In the genomic region with DNA sequence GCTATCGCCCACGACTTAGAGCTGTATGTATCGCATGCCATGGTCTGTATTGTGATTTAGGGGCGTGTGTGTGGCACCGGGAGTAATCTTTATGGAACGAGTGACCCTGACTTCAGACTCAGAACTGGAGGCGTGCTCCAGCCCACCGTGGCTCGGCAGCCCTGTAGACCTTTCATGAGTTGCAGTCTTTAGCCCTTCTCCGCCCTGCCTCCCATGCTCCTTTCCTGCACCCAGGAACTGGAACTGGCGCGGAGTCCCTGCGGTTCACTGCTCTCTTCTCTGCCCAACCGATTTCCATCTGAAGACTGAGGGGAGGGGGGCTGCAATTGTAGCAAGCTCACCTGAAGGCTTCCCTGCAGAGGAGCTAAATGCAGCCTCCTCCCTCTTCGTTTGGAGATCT, we compare ENCODE assay signal across 7 mouse cellular contexts. TPM values are rescaled to one million over a fixed set of nuclear protein-coding genes. Genes with fewer than 3 reads are reported as not detected.
DNase-seq lines count a peak whose midpoint lies in the region; ATAC-seq and TF ChIP-seq lines count a peak whose summit lies in the region.

No protein-coding gene starts in this region.

- no peak overlapping the region; the same call in 1 of the 2 replicates for H3K27ac ChIP-seq in spleen, adult 2 months (ENCODE audit: insufficient read depth, low read length)
- peak overlapping the region; percentile 95 for H3K27ac ChIP-seq in forebrain, embryonic 15.5 days (replicated peaks)
- no peak overlapping the region for H3K27ac ChIP-seq in liver, embryonic 14.5 days

- H3K27me3 ChIP-seq in spleen, adult 2 months (ENCODE audit: control insufficient read depth, insufficient read depth, low read length) = no peaks in the 10 kb centered on the region
- H3K27me3 ChIP-seq in forebrain, embryonic 15.5 days = no peaks in the 10 kb centered on the region
- H3K27me3 ChIP-seq in liver, embryonic 14.5 days (ENCODE audit: control insufficient read depth, insufficient read depth, low read length) = no peaks in the 10 kb centered on the region

- WGBS in spleen, adult 2 months = 2% methylated on average over 15 of the region's 15 CpGs
- WGBS in forebrain, embryonic 15.5 days = 2% methylated on average over 15 of the region's 15 CpGs
- WGBS in liver, embryonic 14.5 days (ENCODE audit: insufficient replicate concordance) = under 1% methylated on average over 15 of the region's 15 CpGs

- no peak for TF ChIP-seq CTCF in spleen, adult 2 months (IDR thresholded peaks at IDR 0.05; ENCODE audit: extremely low read depth, insufficient read depth, insufficient read length, insufficient replicate concordance)
- TF ChIP-seq CTCF in liver, embryonic 14.5 days (IDR thresholded peaks at IDR 0.05; ENCODE audit: low read depth) = no peak

- H3K9me3 ChIP-seq in forebrain, embryonic 15.5 days = no peaks in the 10 kb centered on the region
- H3K9me3 ChIP-seq in liver, embryonic 14.5 days (ENCODE audit: control insufficient read depth, low read length) = no peaks in the 10 kb centered on the region

- TF ChIP-seq POLR2A in spleen, adult 2 months (IDR thresholded peaks at IDR 0.05; ENCODE audit: low read depth, low read length) = no peak

- H3K4me2 ChIP-seq in forebrain, embryonic 15.5 days (replicated peaks) = peak overlapping the region; percentile 89
- H3K4me2 ChIP-seq in liver, embryonic 14.5 days (ENCODE audit: low read depth) = peak overlapping the region; percentile 98

- peak overlapping the region; percentile 76 for H3K4me3 ChIP-seq in spleen, adult 2 months (ENCODE audit: extremely low read depth, insufficient read depth, insufficient read length)
- peak overlapping the region; percentile 74 for H3K4me3 ChIP-seq in forebrain, embryonic 15.5 days
- peak overlapping the region; percentile 74 to 83 for H3K4me3 ChIP-seq in liver, embryonic 14.5 days (ENCODE audit: insufficient read depth in 1 of 2, low read depth in 2 of 2, low read length in 2 of 2)

- TF ChIP-seq EP300 in liver, embryonic 14.5 days (IDR thresholded peaks at IDR 0.05; ENCODE audit: low read depth) = no peak

- ATAC-seq in forebrain, embryonic 15.5 days (replicated peaks) = no peak
- ATAC-seq in liver, embryonic 14.5 days (ENCODE audit: insufficient read depth) = no peak

- peaks cover 7% of the 10 kb centered on the region; the same call in 1 of the 2 replicates for H3K4me1 ChIP-seq in spleen, adult 2 months (ENCODE audit: control insufficient read depth, insufficient read depth, insufficient read length)
- H3K4me1 ChIP-seq in forebrain, embryonic 15.5 days = peaks cover 21% of the 10 kb centered on the region
- peaks cover 5 to 10% of the 10 kb centered on the region in 2 experiments for H3K4me1 ChIP-seq in liver, embryonic 14.5 days (replicated peaks; ENCODE audit: control insufficient read depth in 2 of 2, insufficient read depth in 2 of 2, low read length in 1 of 2)

- peaks cover 8% of the 10 kb centered on the region; the same call in 1 of the 2 replicates for H3K36me3 ChIP-seq in spleen, adult 2 months (ENCODE audit: control insufficient read depth, insufficient read depth, low read length)
- peaks cover 9% of the 10 kb centered on the region for H3K36me3 ChIP-seq in forebrain, embryonic 15.5 days
- H3K36me3 ChIP-seq in liver, embryonic 14.5 days (replicated peaks; ENCODE audit: control insufficient read depth, insufficient read depth, low read depth) = no peaks in the 10 kb centered on the region

- DNase-seq in spleen, adult 2 months (ENCODE audit: low read depth in 1 of 2, low spot score in 2 of 2) = no peak
- no peak for DNase-seq in spleen, postnatal 14 days (ENCODE audit: low spot score in 2 of 2)
- DNase-seq in liver, embryonic 14.5 days (ENCODE audit: low read depth in 3 of 3, low spot score in 3 of 3) = no peak
- peak; percentile 45 for DNase-seq in thymus, postnatal 4 days
- DNase-seq in left cerebral cortex, adult 9 months (ENCODE audit: low spot score in 2 of 2) = no peak
- no peak for DNase-seq in urinary bladder, postnatal 36 days (ENCODE audit: low spot score in 2 of 2)

- H3K9ac ChIP-seq in forebrain, embryonic 15.5 days (replicated peaks) = peak overlapping the region; percentile 68
- H3K9ac ChIP-seq in liver, embryonic 14.5 days (replicated peaks) = peak overlapping the region; percentile 69

RNA-seq across cellular contexts. Expression of a gene that starts 1.0 kb away (rescaled TPM):
- polyA plus RNA-seq in spleen, adult 2 months (2012; rRNA removed) = 10.0 and 12.2 TPM in 2 replicates
- 39.9 and 40.3 TPM in 2 replicates for polyA plus RNA-seq in forebrain, embryonic 15.5 days (2015; fragmentation: Nextera tagmentation; extraction: Ambion mirVana)
- 7.9 and 11.6 TPM in 2 replicates for polyA plus RNA-seq in liver, embryonic 14.5 days (2012; rRNA removed)
- 11.4 and 14.0 TPM in 2 replicates for polyA plus RNA-seq in liver, embryonic 14.5 days (2014; fragmentation: Nextera tagmentation; extraction: Ambion mirVana)

RNA-seq across cellular contexts. Expression of a gene that starts 8.6 kb away (rescaled TPM):
- 52.9 and 70.2 TPM in 2 replicates for polyA plus RNA-seq in spleen, adult 2 months (2012; rRNA removed)
- polyA plus RNA-seq in forebrain, embryonic 15.5 days (2015; fragmentation: Nextera tagmentation; extraction: Ambion mirVana) = 0.51 and 0.63 TPM in 2 replicates
- polyA plus RNA-seq in liver, embryonic 14.5 days (2012; rRNA removed) = 29.8 and 30.2 TPM in 2 replicates
- polyA plus RNA-seq in liver, embryonic 14.5 days (2014; fragmentation: Nextera tagmentation; extraction: Ambion mirVana) = 41.1 and 65.1 TPM in 2 replicates

RNA-seq across cellular contexts. Expression of a gene that starts 15.0 kb away (rescaled TPM):
- polyA plus RNA-seq in spleen, adult 2 months (2012; rRNA removed) = 86.8 and 149 TPM in 2 replicates
- polyA plus RNA-seq in forebrain, embryonic 15.5 days (2015; fragmentation: Nextera tagmentation; extraction: Ambion mirVana) = 79.5 and 80.9 TPM in 2 replicates
- polyA plus RNA-seq in liver, embryonic 14.5 days (2012; rRNA removed) = 32.6 and 39.6 TPM in 2 replicates
- polyA plus RNA-seq in liver, embryonic 14.5 days (2014; fragmentation: Nextera tagmentation; extraction: Ambion mirVana) = 38.7 and 40.8 TPM in 2 replicates

RNA-seq across cellular contexts. Expression of a gene that starts 43.6 kb away (rescaled TPM):
- 20.4 and 22.1 TPM in 2 replicates for polyA plus RNA-seq in spleen, adult 2 months (2012; rRNA removed)
- polyA plus RNA-seq in forebrain, embryonic 15.5 days (2015; fragmentation: Nextera tagmentation; extraction: Ambion mirVana) = 23.7 and 29.1 TPM in 2 replicates
- polyA plus RNA-seq in liver, embryonic 14.5 days (2012; rRNA removed) = 2.9 and 4.0 TPM in 2 replicates
- 0.43 and 0.56 TPM in 2 replicates for polyA plus RNA-seq in liver, embryonic 14.5 days (2014; fragmentation: Nextera tagmentation; extraction: Ambion mirVana)

RNA-seq across cellular contexts. Expression of a gene that starts 44.6 kb away (rescaled TPM):
- polyA plus RNA-seq in spleen, adult 2 months (2012; rRNA removed) = 252 and 324 TPM in 2 replicates
- polyA plus RNA-seq in forebrain, embryonic 15.5 days (2015; fragmentation: Nextera tagmentation; extraction: Ambion mirVana) = 54.0 and 55.3 TPM in 2 replicates
- 40.3 and 43.3 TPM in 2 replicates for polyA plus RNA-seq in liver, embryonic 14.5 days (2012; rRNA removed)
- 13.1 and 13.9 TPM in 2 replicates for polyA plus RNA-seq in liver, embryonic 14.5 days (2014; fragmentation: Nextera tagmentation; extraction: Ambion mirVana)

Comparison
In these comparisons a context has a peak if more than half of its experiments do, and no peak if none do; other contexts are left out.
1. RNA of a gene that starts 8.6 kb away (polyA plus RNA-seq): 29.8 to 65.1 TPM in liver, embryonic 14.5 days and 52.9 to 70.2 TPM in spleen, adult 2 months; 0.51 to 0.63 TPM in forebrain, embryonic 15.5 days; every median in the first group is over 10 times any median in the second.
2. Peak in every context shown above with its lines, with median percentiles within 50 percentile points of each other: H3K4me3 ChIP-seq.